Mouse (Mus musculus): ENCODE measurements around the gene Mei1. TPM values are rescaled to one million over a fixed set of nuclear protein-coding genes. Genes with fewer than 3 reads are reported as not detected.
A peak's percentile ranks its signal among the peaks of the same experiment; 100 is the strongest.

Mei1 gene
- total RNA-seq (2014; rRNA removed) (0.21 TPM in 1 of 2 replicates, not detected in the other), polyA plus RNA-seq (2015; fragmentation: Nextera tagmentation; extraction: Ambion mirVana) (0.11 and 0.24 TPM in 2 replicates)

- ATAC-seq (no peak), DNase-seq (ENCODE audit: low spot score) (peak; percentile 43)
- Histone ChIP-seq H3K4me3 (ENCODE audit: low read length) (peak within 1 kb of the TSS; percentile 23), H3K27ac (no peak within 1 kb of the TSS), H3K4me2 (ENCODE audit: low read depth, low read length) (peak within 1 kb of the TSS; percentile 45), H3K4me1 (ENCODE audit: insufficient read depth, low read length) (no peaks in the 10 kb centered on the region), H3K9me3 (ENCODE audit: low read length) (no peaks in the 10 kb centered on the region), H3K9ac (replicated peaks; ENCODE audit: low read length) (no peak within 1 kb of the TSS), H3K27me3 (ENCODE audit: insufficient read depth, low read length) (peaks cover 14% of the 10 kb centered on the region; the same call in 1 of the 2 replicates), H3K36me3 (ENCODE audit: insufficient read depth, low read length) (no peaks in the 10 kb centered on the region)
- TF ChIP-seq CTCF (IDR thresholded peaks at IDR 0.05; ENCODE audit: low read depth) = no peak
- WGBS = 26% methylated on average over 40 of the region's 40 CpGs
These were observed at the start of gene Mei1 for GRCm38 (mm10) chr15:82069898-82070297. Gene Mei1 (plus strand): TSS chr15:82069996.

GRCm38 (mm10) chr15:82022535-82023088, 47.2 kb upstream of the Mei1 start:
- Histone ChIP-seq H3K4me2 (ENCODE audit: low read depth, low read length) (no peak overlapping the region), H3K9ac (replicated peaks; ENCODE audit: low read length) (no peak overlapping the region), H3K4me1 (ENCODE audit: insufficient read depth, low read length) (no peaks in the 10 kb centered on the region), H3K9me3 (ENCODE audit: low read length) (no peaks in the 10 kb centered on the region), H3K36me3 (ENCODE audit: insufficient read depth, low read length) (peaks cover 37% of the 10 kb centered on the region), H3K4me3 (ENCODE audit: low read length) (no peak overlapping the region), H3K27me3 (ENCODE audit: insufficient read depth, low read length) (no peaks in the 10 kb centered on the region), H3K27ac (no peak overlapping the region)
- 85% methylated on average over 13 of the region's 13 CpGs for WGBS
- DNase-seq (ENCODE audit: low spot score) (no peak), ATAC-seq (no peak)
- TF ChIP-seq CTCF (IDR thresholded peaks at IDR 0.05; ENCODE audit: low read depth) = no peak

GRCm38 (mm10) chr15:82023965-82024635, 45.7 kb upstream of the Mei1 start:
- TF ChIP-seq CTCF (IDR thresholded peaks at IDR 0.05; ENCODE audit: low read depth) = no peak
- no peak overlapping the region for H3K9ac ChIP-seq (replicated peaks; ENCODE audit: low read length)
- WGBS = 93% methylated on average over 6 of the region's 6 CpGs
- DNase-seq (ENCODE audit: low spot score) (no peak), ATAC-seq (no peak)
- no peak overlapping the region for H3K27ac ChIP-seq
- peaks cover 49% of the 10 kb centered on the region for H3K36me3 ChIP-seq (ENCODE audit: insufficient read depth, low read length)
- H3K4me2 ChIP-seq (ENCODE audit: low read depth, low read length) = no peak overlapping the region
- no peaks in the 10 kb centered on the region for H3K4me1 ChIP-seq (ENCODE audit: insufficient read depth, low read length)
- no peaks in the 10 kb centered on the region for H3K27me3 ChIP-seq (ENCODE audit: insufficient read depth, low read length)
- no peak overlapping the region for H3K4me3 ChIP-seq (ENCODE audit: low read length)
- H3K9me3 ChIP-seq (ENCODE audit: low read length) = no peaks in the 10 kb centered on the region

GRCm38 (mm10) chr15:82027276-82027675, 42.5 kb upstream of the Mei1 start:
- Histone ChIP-seq H3K4me1 (ENCODE audit: insufficient read depth, low read length) (no peaks in the 10 kb centered on the region), H3K36me3 (ENCODE audit: insufficient read depth, low read length) (peaks cover 68% of the 10 kb centered on the region)
- TF ChIP-seq CTCF (IDR thresholded peaks at IDR 0.05; ENCODE audit: low read depth) = no peak

DNA sequence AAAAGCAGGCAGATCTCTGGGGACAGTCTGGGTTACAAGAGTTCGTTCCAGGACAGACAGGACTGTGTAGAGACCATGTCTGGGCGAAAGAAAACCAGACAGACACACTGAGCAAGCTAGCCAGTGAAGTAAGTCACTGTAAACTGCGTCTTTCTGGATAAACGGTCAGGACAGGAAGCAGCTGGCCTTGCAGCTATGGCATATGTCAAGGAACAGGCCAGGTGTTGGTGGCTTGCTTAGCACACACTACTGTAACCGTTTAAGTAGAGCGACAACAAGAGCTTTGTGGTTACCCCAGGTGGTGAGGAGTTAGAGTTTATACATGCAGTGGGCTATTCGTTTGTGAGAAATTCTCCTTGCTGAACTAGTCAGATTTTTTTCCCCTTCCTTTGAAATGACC, 42.1 kb upstream of the Mei1 start:
- DNase-seq (ENCODE audit: low spot score) = no peak
- Histone ChIP-seq H3K4me1 (ENCODE audit: insufficient read depth, low read length) (no peaks in the 10 kb centered on the region), H3K9ac (replicated peaks; ENCODE audit: low read length) (no peak overlapping the region), H3K4me2 (ENCODE audit: low read depth, low read length) (no peak overlapping the region), H3K4me3 (ENCODE audit: low read length) (no peak overlapping the region), H3K27me3 (ENCODE audit: insufficient read depth, low read length) (no peaks in the 10 kb centered on the region), H3K9me3 (ENCODE audit: low read length) (no peaks in the 10 kb centered on the region), H3K36me3 (ENCODE audit: insufficient read depth, low read length) (peaks cover 65% of the 10 kb centered on the region), H3K27ac (no peak overlapping the region)
- TF ChIP-seq CTCF (IDR thresholded peaks at IDR 0.05; ENCODE audit: low read depth) = no peak
- 91% methylated on average over 7 of the region's 7 CpGs for WGBS
- ATAC-seq = no peak

More at GRCm38 (mm10) chr15:82027276-82027675, 42.5 kb upstream of the Mei1 start:
- WGBS = 92% methylated on average over 7 of the region's 7 CpGs
- no peak for DNase-seq (ENCODE audit: low spot score)
- H3K9ac ChIP-seq (replicated peaks; ENCODE audit: low read length) = no peak overlapping the region
- no peak overlapping the region for H3K4me2 ChIP-seq (ENCODE audit: low read depth, low read length)
- ATAC-seq = no peak
- no peak overlapping the region for H3K27ac ChIP-seq
- no peaks in the 10 kb centered on the region for H3K9me3 ChIP-seq (ENCODE audit: low read length)
- no peaks in the 10 kb centered on the region for H3K27me3 ChIP-seq (ENCODE audit: insufficient read depth, low read length)
- no peak overlapping the region for H3K4me3 ChIP-seq (ENCODE audit: low read length)

DNA sequence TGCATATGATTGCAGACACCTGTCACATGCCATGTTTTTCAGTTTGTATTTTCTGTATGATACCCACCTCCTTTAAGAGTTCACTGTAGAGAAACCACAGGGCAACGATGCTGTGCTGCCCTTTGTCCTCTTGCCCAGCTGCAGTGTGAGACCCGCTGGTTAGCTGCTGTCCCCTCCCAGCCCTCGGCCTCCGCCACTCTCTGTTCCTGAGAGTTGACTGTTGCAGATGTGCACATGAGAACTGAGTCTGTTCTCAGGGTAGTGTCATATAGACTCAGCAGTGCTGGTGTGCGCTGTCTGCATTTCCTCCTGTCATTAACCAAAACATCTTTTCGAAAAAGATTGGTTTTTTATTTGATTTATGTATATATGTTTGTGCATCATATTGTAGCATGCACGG, 37.4 kb upstream of the Mei1 start:
- ATAC-seq (no peak), DNase-seq (ENCODE audit: low spot score) (no peak)
- H3K4me3 ChIP-seq (ENCODE audit: low read length) = no peak overlapping the region
- H3K4me1 ChIP-seq (ENCODE audit: insufficient read depth, low read length) = no peaks in the 10 kb centered on the region
- H3K4me2 ChIP-seq (ENCODE audit: low read depth, low read length) = no peak overlapping the region
- 86% methylated on average over 7 of the region's 7 CpGs for WGBS
- peaks cover 48% of the 10 kb centered on the region for H3K36me3 ChIP-seq (ENCODE audit: insufficient read depth, low read length)
- no peaks in the 10 kb centered on the region for H3K9me3 ChIP-seq (ENCODE audit: low read length)
- TF ChIP-seq CTCF (IDR thresholded peaks at IDR 0.05; ENCODE audit: low read depth) = no peak
- H3K27me3 ChIP-seq (ENCODE audit: insufficient read depth, low read length) = no peaks in the 10 kb centered on the region
- no peak overlapping the region for H3K9ac ChIP-seq (replicated peaks; ENCODE audit: low read length)
- H3K27ac ChIP-seq = no peak overlapping the region

GRCm38 (mm10) chr15:82033762-82034161, 36.0 kb upstream of the Mei1 start, which contains the start of gene Desi1:
Gene Desi1 (minus strand): TSS chr15:82033862.
- Histone ChIP-seq H3K9ac (replicated peaks; ENCODE audit: low read length) (no peak within 1 kb of the TSS), H3K4me2 (ENCODE audit: low read depth, low read length) (no peak within 1 kb of the TSS), H3K27ac (no peak within 1 kb of the TSS), H3K4me3 (ENCODE audit: low read length) (no peak within 1 kb of the TSS), H3K9me3 (ENCODE audit: low read length) (no peaks in the 10 kb centered on the region), H3K36me3 (ENCODE audit: insufficient read depth, low read length) (peaks cover 45% of the 10 kb centered on the region), H3K4me1 (ENCODE audit: insufficient read depth, low read length) (no peaks in the 10 kb centered on the region), H3K27me3 (ENCODE audit: insufficient read depth, low read length) (no peaks in the 10 kb centered on the region)
- WGBS = 88% methylated on average over 4 of the region's 4 CpGs
- no peak for ATAC-seq
- TF ChIP-seq CTCF (IDR thresholded peaks at IDR 0.05; ENCODE audit: low read depth) = no peak
- no peak for DNase-seq (ENCODE audit: low spot score)

Data from hindbrain, postnatal 0 days (tissue).